Mouse (Mus musculus) induced T-regulatory cell, adult 2 months (primary cell): ENCODE results near the gene Dhfr.
A peak's percentile ranks its signal among the peaks of the same experiment; 100 is the strongest.
"Not testable (repeated sequence)": the region's sequence is repeated elsewhere in the genome, so short reads cannot be mapped to it uniquely, and the experiment has no call there.

Experiments used
- DNase-seq: peaks from one replicate; pipeline ENCODE4 v3.0.0-alpha.2; 2012; ENCODE audit warnings: low read depth

Dhfr gene

GRCm38 (mm10) chr13:92354456-92355271 lies at the start of gene Dhfr, which contains the start of gene Msh3:
Gene Dhfr, plus strand, starts transcription at chr13:92354726.
Gene Msh3, minus strand, starts transcription at chr13:92355003.
- peak; percentile 99 for DNase-seq

- DNase-seq, result no peak
These were observed 48.8 kb upstream of the Dhfr start, which contains the start of gene Gm20379 for GRCm38 (mm10) chr13:92305680-92306079. Gene Gm20379, plus strand, starts transcription at chr13:92305980.

DNA sequence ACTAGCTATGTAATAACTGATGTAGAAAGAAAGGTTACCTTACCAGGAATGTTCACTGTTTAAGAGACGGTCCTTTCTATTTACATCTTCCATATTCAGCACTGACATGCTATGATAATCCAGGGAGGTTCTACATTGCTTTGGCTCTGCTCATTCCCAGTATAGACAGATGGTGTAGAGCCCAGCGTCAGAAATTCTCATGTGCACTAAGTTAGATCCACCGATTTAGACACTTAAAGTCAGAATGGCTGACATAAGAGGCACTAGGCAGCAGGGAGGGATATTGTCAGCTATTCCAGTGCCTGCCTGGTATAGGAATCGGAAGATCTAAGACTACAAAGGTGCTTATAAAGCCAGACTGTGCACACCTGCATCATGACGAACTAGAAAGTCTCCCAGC lies 39.9 kb upstream of the Dhfr start:
- DNase-seq, result no peak

GRCm38 (mm10) chr13:92320770-92321169 lies 33.8 kb upstream of the Dhfr start:
- no peak for DNase-seq

GRCm38 (mm10) chr13:92326030-92326429 lies 28.5 kb upstream of the Dhfr start:
- no peak for DNase-seq

DNA sequence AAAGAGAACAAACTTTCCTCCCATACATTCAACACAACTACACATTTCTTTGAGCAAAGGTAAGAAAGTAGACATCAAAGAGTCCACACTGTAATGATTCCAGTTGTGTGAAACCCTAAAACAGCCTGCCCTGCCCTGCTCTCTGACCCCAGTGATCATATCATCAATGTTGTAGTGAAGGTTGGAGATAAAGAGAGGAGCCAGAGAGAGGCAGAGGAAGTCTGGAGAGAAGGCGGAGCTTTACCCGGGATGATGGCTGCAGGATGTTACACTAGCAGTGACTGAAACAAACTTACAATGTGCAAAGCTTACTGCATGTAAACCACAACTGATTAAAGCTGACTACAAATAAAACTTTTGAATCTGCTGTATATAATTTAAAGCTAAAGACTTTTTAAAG lies 26.5 kb upstream of the Dhfr start:
- DNase-seq, result peak; percentile 39

GRCm38 (mm10) chr13:92330621-92331020 lies 23.9 kb upstream of the Dhfr start:
- DNase-seq, result no peak

DNA sequence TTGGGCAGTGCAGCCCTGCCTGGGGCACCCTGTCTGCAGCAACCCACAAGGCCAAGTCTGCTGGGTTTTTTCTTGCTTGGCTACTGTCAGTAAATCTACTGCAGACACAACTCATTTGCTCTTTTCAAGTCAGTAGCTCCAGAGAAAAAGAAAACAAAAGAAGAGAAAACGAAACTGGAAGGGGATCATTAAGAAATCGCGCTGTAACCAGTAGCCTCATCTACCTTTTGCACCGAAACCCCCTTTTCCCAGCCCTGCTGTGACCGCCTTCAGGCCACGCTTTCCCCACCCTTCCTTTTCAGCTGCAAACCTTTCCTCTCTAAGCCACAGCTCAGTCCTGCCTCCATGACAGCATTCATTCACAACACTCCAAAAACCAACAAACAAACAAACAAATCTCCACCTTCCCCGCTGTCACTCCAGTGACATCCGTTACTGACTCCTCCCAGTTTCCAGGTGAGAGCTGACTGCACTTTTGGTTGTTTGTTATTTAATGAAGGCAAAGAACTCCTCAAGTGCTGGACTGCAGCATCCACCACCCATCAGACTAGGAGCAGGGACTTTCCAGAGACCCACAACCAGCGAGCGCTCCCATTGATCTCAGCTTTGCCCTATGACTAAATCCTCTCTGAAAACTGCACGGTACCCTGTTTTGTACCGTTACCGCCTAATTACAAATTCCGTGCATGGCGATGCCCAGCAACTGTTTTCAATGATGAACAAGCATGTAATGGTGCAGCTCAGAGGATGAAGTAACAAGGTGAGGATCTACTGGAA lies 22.2 kb upstream of the Dhfr start:
- DNase-seq, result peak; percentile 70

- peak; percentile 29 for DNase-seq
These were observed 17.7 kb upstream of the Dhfr start for GRCm38 (mm10) chr13:92336857-92337256.

- no peak for DNase-seq
These were observed 16.6 kb upstream of the Dhfr start for GRCm38 (mm10) chr13:92337773-92338462.

- DNase-seq, result no peak
These were observed 14.7 kb upstream of the Dhfr start for GRCm38 (mm10) chr13:92339787-92340186.

- no peak for DNase-seq
These were observed 10.5 kb upstream of the Dhfr start for GRCm38 (mm10) chr13:92344033-92344432.

- DNase-seq, result no peak
These were observed 8.2 kb upstream of the Dhfr start for GRCm38 (mm10) chr13:92346338-92346737.

DNA sequence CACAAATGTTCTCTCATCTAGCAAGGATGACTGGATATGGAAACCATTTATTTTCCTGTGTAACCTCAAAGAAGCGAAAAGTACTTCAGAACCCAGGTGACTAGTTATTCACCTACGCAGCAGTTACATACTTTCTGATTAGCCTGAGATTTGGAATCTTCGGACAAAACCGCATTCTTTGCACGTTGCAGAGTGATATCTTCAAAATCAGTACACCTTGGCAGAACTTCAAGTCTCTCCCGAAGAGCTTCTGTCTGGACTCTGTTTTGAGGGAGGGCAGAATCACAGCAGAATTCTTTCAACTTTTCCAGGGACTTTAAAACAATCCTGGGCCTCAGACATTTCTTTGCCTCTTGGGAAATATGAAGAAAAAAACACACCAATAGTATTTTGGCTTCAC lies 3.4 kb upstream of the Dhfr start:
- DNase-seq, result no peak

DNA sequence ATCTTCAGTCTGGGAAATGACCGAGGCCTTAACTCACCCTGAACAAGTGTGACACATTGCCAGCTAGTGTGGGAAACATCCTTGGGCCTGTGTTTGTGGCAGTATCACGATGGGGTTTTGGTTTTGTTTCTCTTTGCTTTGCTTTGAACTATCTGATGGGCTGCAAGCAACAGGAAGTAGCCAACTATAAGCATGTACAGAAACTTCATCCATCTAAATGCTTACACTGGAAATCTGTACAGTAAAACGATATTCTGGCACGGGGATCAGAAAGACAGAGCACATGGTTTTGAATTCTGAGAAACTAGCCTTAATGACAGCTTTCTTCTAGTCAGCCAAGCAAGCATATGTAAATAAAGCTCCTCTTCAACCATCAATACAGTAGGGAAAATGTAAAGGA lies 570 bp upstream of the Dhfr start:
- DNase-seq, result peak; percentile 86

DNA sequence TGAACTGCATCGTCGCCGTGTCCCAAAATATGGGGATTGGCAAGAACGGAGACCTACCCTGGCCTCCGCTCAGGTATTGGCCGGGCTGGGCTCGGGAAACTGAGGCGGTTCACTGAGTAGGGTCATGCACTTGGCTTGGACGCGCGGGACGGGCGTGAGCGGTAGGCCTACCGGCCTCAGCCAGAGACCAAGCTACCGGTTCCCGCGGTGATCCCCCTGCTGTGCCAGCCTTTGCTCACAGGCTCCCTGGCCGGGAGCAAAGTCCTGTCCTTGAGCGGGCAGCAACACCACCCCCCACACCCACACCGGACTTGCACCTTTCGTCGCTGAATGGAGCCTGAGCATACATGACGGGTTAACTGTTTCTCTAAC lies 732 bp downstream of the Dhfr start:
- DNase-seq, result no peak

- no peak for DNase-seq
These were observed 1.9 kb downstream of the Dhfr start for GRCm38 (mm10) chr13:92356376-92356775.

DNA sequence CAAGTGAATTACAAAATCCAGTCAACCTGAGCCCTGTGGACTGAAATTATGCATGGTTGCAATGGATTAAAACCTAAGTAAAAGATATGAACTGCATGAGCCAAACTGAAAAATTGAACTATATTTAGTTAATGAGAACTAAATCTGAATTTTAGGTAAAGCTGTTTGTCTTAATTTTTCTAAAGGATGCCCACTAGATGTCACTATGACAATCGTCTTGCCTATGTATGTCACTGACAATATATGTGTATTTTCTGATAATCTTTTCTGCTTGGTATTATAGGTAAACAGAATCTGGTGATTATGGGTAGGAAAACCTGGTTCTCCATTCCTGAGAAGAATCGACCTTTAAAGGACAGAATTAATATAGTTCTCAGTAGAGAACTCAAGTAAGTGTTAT lies 3.1 kb downstream of the Dhfr start:
- peak; percentile 40 for DNase-seq

DNA sequence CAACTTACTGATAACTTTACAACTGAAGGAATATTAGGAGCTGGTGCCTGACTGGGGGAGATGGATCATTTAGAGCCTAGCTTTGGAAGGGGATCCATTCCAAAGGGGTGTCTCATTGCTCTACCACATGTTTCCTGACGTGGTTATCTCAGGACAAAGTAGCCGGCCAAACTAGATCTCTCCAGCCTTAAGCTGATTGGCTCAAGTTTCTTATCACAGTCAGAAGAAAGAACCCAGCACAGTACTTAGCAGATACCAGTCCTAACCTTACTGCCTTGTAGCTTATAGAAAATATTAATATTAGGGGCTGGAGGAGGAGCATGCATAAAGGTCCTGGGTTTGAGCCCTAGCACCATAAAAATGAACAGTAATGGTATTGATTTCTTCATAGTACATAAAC lies 7.1 kb downstream of the Dhfr start:
- DNase-seq, result no peak

GRCm38 (mm10) chr13:92365312-92365711 lies 10.8 kb downstream of the Dhfr start:
- DNase-seq, result no peak

GRCm38 (mm10) chr13:92370811-92371210 lies 16.3 kb downstream of the Dhfr start:
- DNase-seq, result no peak

DNA sequence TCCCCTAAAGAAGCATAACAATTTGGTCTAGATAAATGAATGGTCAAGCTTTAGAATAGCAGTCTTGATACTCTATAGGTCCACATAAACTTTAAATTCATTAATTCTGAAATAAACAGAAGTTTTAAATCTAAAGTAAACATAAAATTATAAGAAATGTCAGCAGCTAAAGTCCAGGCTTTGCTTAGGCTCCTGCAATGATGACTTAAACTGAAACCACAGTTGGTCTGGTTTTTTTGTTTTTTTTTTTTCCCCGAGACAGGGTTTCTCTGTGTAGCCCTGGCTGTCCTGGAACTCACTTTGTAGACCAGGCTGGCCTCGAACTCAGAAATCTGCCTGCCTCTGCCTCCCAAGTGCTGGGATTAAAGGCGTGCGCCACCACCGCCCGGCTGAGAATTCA lies 16.9 kb downstream of the Dhfr start:
- DNase-seq, result not testable (repeated sequence)

GRCm38 (mm10) chr13:92387367-92387766 lies 32.8 kb downstream of the Dhfr start:
- DNase-seq, result no peak
